Mouse (Mus musculus) liver, adult 2 months (tissue): ENCODE data around the gene Krtap24-1.

Experiments used
- CTCF ChIP-seq: fragments of 200-500 bp; IDR thresholded peaks from 2 replicates; pipeline ENCODE4 v1.5.1; 2011; ENCODE audit warnings: low read depth, low read length, control low read depth
- POLR2A ChIP-seq: fragments of 200-500 bp; IDR thresholded peaks from 2 replicates; pipeline ENCODE4 v1.6.1; 2011; ENCODE audit warnings: low read length, control low read depth; ENCODE audit not compliant: insufficient read depth; ENCODE audit errors: extremely low read depth

GRCm38 (mm10) chr16:88599504-88600237 lies 12.4 kb downstream of the Krtap24-1 start:
- TF ChIP-seq CTCF: no peak
- no peak for TF ChIP-seq POLR2A
